Mouse (Mus musculus) mouse embryonic stem cell (cell line): ENCODE results near the gene Runx1.

Experiments
- in situ Hi-C, 2 experiments: fragments of 300-500 bp; cut with MboI; formaldehyde crosslinking; loops; 1 replicate in 1 of 2; 3 replicates in 1 of 2; pipeline ENCODE4 v1.14.3; 2019 to 2020; ENCODE audit warnings: low sequenced_read_pairs in 2 of 2, low pct_unique_long_range_greater_than_20kb in 1 of 2, mixed read lengths in 1 of 2; ENCODE audit not compliant: unreplicated experiment in 1 of 2

Runx1 gene

GRCm38 (mm10) chr16:92825908-92826650, at the start of gene Runx1:
Gene Runx1, minus strand, starts transcription at chr16:92826149.
- in situ Hi-C loops, result no loop called here

- in situ Hi-C loops, result no loop called here
Measured at GRCm38 (mm10) chr16:92874015-92874414, 48.1 kb upstream of the Runx1 start.

GRCm38 (mm10) chr16:92871728-92872127, 45.8 kb upstream of the Runx1 start:
- in situ Hi-C loops, result no loop called here

- in situ Hi-C loops, result no loop called here
Measured at GRCm38 (mm10) chr16:92868550-92868949, 42.6 kb upstream of the Runx1 start.

- in situ Hi-C loops, result no loop called here
Measured at GRCm38 (mm10) chr16:92867261-92867935, 41.4 kb upstream of the Runx1 start.

GRCm38 (mm10) chr16:92865314-92865713, 39.4 kb upstream of the Runx1 start:
- in situ Hi-C loops, result no loop called here

- in situ Hi-C loops, result no loop called here
Measured at GRCm38 (mm10) chr16:92864191-92864590, 38.2 kb upstream of the Runx1 start.

GRCm38 (mm10) chr16:92863179-92863578, 37.2 kb upstream of the Runx1 start:
- in situ Hi-C loops, result no loop called here

GRCm38 (mm10) chr16:92862430-92862829, 36.5 kb upstream of the Runx1 start:
- in situ Hi-C loops, result no loop called here

- in situ Hi-C loops, result no loop called here
Measured at GRCm38 (mm10) chr16:92861571-92861970, 35.6 kb upstream of the Runx1 start.

- in situ Hi-C loops, result no loop called here
Measured at GRCm38 (mm10) chr16:92860649-92861048, 34.7 kb upstream of the Runx1 start.

- in situ Hi-C loops, result no loop called here
Measured at GRCm38 (mm10) chr16:92856779-92857178, 30.8 kb upstream of the Runx1 start.

GRCm38 (mm10) chr16:92852276-92852675, 26.3 kb upstream of the Runx1 start:
- in situ Hi-C loops, result no loop called here

GRCm38 (mm10) chr16:92850416-92850815, 24.5 kb upstream of the Runx1 start:
- in situ Hi-C loops, result no loop called here

GRCm38 (mm10) chr16:92847762-92848300, 21.9 kb upstream of the Runx1 start:
- in situ Hi-C loops, result no loop called here

GRCm38 (mm10) chr16:92845244-92846225, 19.6 kb upstream of the Runx1 start:
- in situ Hi-C loops, result no loop called here

- in situ Hi-C loops, result no loop called here
Measured at GRCm38 (mm10) chr16:92838709-92839108, 12.8 kb upstream of the Runx1 start.

GRCm38 (mm10) chr16:92831341-92831740, 5.4 kb upstream of the Runx1 start:
- in situ Hi-C loops, result no loop called here

- in situ Hi-C loops, result no loop called here
Measured at GRCm38 (mm10) chr16:92830479-92830878, 4.5 kb upstream of the Runx1 start.
